Mouse (Mus musculus): ENCODE data around the gene Ube2v1. TPM values are rescaled to one million over a fixed set of nuclear protein-coding genes. Genes with fewer than 3 reads are reported as not detected.

The Ube2v1 gene
- polyA plus RNA-seq (2015; fragmentation: Nextera tagmentation; extraction: Ambion mirVana): 310 and 311 TPM in 2 replicates

DNA sequence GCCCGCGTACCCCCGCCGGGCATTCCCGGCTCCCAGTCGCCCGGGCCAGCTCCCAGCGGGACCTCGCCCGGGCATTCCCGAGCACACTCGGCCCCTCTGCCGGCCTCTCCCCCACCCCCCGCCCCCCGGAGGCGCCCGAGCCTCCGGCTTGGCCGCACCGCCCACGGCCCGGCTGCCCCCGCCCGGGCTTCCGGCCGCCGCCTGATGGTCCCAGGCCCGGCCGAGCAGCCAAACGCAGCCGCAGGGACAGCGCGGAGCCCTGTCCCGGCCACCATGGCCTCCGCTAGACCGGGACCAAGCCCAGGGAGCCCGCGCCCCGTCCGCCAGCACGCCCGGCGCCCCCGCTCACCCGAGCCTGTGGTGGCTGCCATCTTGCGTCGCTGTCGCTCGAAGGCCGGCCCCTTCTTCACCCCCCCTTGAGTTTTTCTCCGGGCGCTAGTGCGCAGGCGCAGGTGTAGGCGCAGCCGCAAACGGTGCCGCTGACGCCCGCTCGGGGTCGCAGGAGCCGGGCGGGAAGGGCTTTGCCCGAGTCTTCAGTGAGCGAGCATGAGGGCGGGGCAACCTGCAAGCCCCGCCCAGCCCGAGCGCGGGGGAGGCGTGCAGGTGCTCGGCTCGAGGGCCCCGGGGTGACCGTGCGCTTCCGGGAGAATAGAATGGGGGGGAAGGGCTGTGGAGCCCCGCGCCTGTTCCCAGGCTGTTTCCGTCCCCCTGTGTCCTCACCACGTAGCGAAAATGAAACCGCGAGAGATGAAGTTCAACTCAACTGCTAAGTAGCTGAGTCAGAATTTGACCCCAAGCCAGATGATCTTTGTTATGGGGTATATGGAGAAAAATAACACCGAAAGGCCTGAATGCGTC lies at the start of gene Ube2v1:
Gene Ube2v1, minus strand, starts transcription at position 505 of the 858 bp plus-strand sequence.
- peak; percentile 79 for ATAC-seq (ENCODE audit: low FRiP score)
- Histone ChIP-seq H3K9me3 (no peaks in the 10 kb centered on the region), H3K4me1 (replicated peaks) (peaks cover 65% of the 10 kb centered on the region), H3K4me2 (peak within 1 kb of the TSS; percentile 93), H3K27me3 (no peaks in the 10 kb centered on the region), H3K27ac (peak within 1 kb of the TSS; percentile 92), H3K9ac (peak within 1 kb of the TSS; percentile 90), H3K4me3 (peak within 1 kb of the TSS; percentile 87), H3K36me3 (peaks cover 16% of the 10 kb centered on the region)
- WGBS: under 1% methylated on average over 73 of the region's 87 CpGs

DNA sequence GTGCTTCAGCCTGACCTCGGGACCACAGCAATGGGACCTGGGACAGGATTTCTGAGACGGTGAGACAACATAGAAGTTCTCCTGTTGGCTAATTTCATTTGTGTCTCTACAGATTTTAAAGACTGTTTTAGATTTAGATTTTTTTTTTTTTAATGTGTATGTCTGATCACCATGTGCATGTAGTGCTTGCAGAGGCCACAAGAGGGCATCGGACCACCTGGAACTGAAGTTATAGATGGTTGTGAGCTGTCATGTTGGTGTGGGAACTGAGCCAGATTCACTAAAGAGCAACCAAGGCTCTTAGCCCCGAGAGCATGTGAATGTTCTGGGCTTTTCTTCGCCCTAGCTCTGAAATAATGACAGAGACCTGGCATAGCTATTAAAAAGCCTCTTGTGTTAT lies 48.8 kb upstream of the Ube2v1 start:
- 52% methylated on average over 5 of the region's 5 CpGs for WGBS

DNA sequence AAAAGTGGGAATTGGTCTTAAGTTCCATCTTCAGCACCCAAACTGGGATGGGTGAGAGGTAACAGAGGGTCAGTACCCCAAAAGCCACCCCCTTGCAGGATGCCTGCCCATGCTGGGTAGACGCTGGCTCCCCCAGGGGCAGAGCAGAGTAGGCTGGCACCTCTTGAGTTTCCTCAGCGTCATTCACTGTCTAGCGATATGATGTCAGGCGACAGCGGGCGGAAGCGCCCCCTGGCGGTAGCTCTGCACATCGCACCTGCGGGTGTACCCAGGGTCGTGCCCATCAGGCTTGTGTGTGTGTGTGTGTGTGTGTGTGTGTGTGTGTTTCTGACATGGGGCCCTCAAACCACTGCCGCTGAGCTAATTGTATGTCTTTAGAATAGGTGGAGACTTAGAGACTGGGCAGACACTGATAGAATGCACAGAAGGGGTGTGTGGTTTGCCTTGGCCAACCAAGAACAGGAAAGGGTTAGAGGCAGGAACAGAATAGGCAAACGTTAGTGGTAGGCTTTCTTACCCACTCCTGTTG lies 48.1 kb upstream of the Ube2v1 start:
- peak; percentile 59; the same call in 1 of the 2 replicates for ATAC-seq (ENCODE audit: low FRiP score)
- 4% methylated on average over 13 of the region's 13 CpGs for WGBS

More for the DNA sequence above, 48.8 kb upstream of the Ube2v1 start:
- H3K36me3 ChIP-seq: no peaks in the 10 kb centered on the region
- no peak overlapping the region for H3K4me3 ChIP-seq
- peaks cover 8% of the 10 kb centered on the region; the same call in 1 of the 2 replicates for H3K27me3 ChIP-seq
- no peak overlapping the region for H3K4me2 ChIP-seq
- H3K9ac ChIP-seq: no peak overlapping the region
- no peaks in the 10 kb centered on the region for H3K9me3 ChIP-seq
- H3K4me1 ChIP-seq (replicated peaks): no peaks in the 10 kb centered on the region
- no peak for ATAC-seq (ENCODE audit: low FRiP score)
- H3K27ac ChIP-seq: no peak overlapping the region

DNA sequence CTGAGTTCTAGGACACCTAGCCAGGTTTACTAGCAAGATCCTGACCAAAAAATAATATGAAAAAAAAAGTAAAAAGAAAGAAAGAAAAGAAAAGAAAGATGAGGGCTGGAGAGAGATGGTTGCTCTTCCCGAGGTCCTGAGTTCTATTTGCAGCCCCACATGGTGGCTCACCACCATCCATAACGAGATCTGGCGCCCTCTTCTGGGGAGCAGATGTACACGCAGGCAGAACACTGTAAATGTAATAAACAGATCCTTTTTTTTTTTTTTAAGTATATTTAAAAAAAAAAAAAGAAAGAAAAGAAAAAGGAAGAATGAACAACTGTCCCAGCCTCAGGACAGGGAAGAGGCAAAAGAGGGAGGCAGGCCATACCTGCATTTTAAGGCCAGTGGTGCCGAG lies 46.7 kb upstream of the Ube2v1 start:
- Histone ChIP-seq H3K9ac (no peak overlapping the region), H3K36me3 (no peaks in the 10 kb centered on the region), H3K4me3 (no peak overlapping the region), H3K9me3 (no peaks in the 10 kb centered on the region), H3K27me3 (no peaks in the 10 kb centered on the region), H3K4me2 (no peak overlapping the region), H3K27ac (no peak overlapping the region), H3K4me1 (replicated peaks) (no peaks in the 10 kb centered on the region)
- 50% methylated on average over 5 of the region's 5 CpGs for WGBS
- no peak for ATAC-seq (ENCODE audit: low FRiP score)

More for the DNA sequence above, 48.1 kb upstream of the Ube2v1 start:
- H3K36me3 ChIP-seq: no peaks in the 10 kb centered on the region
- H3K27ac ChIP-seq: no peak overlapping the region
- H3K9me3 ChIP-seq: no peaks in the 10 kb centered on the region
- peaks cover 4% of the 10 kb centered on the region; the same call in 1 of the 2 replicates for H3K27me3 ChIP-seq
- no peak overlapping the region for H3K4me3 ChIP-seq
- no peaks in the 10 kb centered on the region for H3K4me1 ChIP-seq (replicated peaks)
- H3K4me2 ChIP-seq: no peak overlapping the region
- no peak overlapping the region for H3K9ac ChIP-seq

DNA sequence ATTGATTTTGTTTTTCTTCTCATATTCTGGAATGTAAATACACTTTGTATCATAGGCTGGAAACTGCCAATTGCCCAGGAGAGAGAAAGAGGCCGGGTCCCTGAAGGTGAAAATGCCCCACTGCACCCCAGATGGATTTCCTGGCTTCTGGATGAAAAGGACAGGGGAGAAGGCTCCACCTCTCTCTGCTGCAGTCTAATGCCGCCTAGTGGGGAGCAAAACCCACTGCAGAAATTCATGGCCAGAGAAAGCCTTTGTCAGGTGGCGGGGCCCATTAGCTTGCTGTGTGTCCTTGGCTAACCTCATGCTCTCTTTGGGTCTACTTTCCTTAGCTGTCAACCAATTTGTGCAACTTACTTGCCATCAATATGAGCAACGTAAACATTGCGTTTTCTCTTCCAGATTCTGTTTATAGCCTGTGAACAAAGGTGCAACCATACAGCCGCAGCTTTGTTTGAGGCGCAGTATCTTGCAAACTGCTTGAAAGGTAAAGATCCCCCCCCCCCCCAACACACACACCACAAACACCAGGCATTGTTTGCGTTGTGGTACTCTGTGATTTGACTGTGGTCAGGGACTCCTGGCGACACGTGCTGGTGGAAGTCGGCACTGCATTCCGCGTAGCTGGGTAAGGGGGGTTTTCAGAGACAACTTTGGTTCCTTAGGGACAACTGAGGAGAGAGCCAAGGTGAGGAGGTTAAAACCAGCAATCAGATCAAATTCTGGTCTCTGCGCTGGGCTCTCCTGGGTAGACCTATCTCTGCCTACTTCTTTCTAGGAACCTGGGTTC lies 43.4 kb upstream of the Ube2v1 start:
- Histone ChIP-seq H3K4me3 (no peak overlapping the region), H3K27me3 (no peaks in the 10 kb centered on the region), H3K9ac (no peak overlapping the region), H3K27ac (no peak overlapping the region), H3K4me2 (no peak overlapping the region), H3K4me1 (replicated peaks) (peaks cover 6% of the 10 kb centered on the region), H3K36me3 (no peaks in the 10 kb centered on the region), H3K9me3 (no peaks in the 10 kb centered on the region)
- WGBS: 42% methylated on average over 14 of the region's 14 CpGs
- ATAC-seq (ENCODE audit: low FRiP score): no peak

DNA sequence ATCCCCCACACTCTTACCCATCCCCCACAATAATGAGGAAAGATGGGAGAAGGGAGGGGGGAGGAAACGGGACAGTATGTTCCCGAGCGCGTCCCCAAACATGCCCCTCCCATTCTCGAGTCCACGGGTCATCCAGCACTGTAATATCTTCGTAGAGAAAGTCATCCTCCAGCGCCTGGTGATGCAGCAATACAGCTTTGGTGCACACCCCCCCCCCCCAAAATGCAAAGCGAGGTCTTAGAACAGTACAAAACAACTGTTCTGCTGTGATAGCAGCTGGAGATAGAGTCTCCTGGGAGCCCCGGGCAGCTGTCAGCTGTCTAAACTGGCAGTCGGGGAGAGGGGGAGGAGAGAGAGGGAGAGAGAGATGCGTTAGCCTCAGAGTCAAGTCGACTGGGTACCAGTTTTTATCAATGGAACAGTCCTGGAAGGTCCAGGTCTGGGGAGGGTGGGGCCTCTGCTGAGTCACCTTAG lies 40.4 kb upstream of the Ube2v1 start:
- H3K4me2 ChIP-seq: peak overlapping the region; percentile 34
- H3K36me3 ChIP-seq: no peaks in the 10 kb centered on the region
- no peaks in the 10 kb centered on the region for H3K9me3 ChIP-seq
- peak; percentile 57; the same call in 1 of the 2 replicates for ATAC-seq (ENCODE audit: low FRiP score)
- H3K27ac ChIP-seq: no peak overlapping the region
- no peak overlapping the region for H3K9ac ChIP-seq
- WGBS: 18% methylated on average over 13 of the region's 13 CpGs
- H3K4me3 ChIP-seq: no peak overlapping the region
- no peaks in the 10 kb centered on the region for H3K27me3 ChIP-seq
- peaks cover 6% of the 10 kb centered on the region for H3K4me1 ChIP-seq (replicated peaks)

DNA sequence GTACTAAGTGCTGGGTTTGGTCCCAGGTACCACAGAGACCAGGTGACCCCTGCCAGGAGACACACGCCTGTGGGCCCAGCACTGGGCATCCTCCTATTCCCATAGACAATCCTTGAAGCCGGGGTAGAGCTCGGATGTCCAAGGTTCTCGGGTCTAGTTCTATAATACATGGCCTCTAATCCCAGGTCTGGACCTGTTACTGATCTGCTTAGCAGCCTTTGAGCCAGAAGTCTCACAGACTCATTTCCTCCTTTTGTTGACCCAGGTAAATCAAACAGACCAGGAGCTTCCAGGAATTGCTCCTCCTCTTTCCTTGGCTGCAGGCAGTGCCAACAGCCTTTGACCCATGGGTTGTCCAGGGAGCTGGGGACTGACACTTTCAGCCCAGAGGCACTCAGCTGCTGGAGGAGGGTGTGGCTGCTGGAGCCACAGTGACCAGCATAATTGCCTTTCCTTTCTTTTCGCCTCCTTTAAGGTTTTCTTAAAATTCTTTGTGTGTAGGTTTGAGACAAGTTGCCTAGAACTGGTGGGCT lies 39.3 kb upstream of the Ube2v1 start:
- 85% methylated on average over 5 of the region's 5 CpGs for WGBS
- no peak overlapping the region for H3K4me2 ChIP-seq
- H3K4me1 ChIP-seq (replicated peaks): peaks cover 6% of the 10 kb centered on the region
- H3K27me3 ChIP-seq: no peaks in the 10 kb centered on the region
- H3K9ac ChIP-seq: no peak overlapping the region
- no peak overlapping the region for H3K4me3 ChIP-seq
- H3K9me3 ChIP-seq: no peaks in the 10 kb centered on the region
- no peak for ATAC-seq (ENCODE audit: low FRiP score)
- no peaks in the 10 kb centered on the region for H3K36me3 ChIP-seq
- H3K27ac ChIP-seq: no peak overlapping the region

DNA sequence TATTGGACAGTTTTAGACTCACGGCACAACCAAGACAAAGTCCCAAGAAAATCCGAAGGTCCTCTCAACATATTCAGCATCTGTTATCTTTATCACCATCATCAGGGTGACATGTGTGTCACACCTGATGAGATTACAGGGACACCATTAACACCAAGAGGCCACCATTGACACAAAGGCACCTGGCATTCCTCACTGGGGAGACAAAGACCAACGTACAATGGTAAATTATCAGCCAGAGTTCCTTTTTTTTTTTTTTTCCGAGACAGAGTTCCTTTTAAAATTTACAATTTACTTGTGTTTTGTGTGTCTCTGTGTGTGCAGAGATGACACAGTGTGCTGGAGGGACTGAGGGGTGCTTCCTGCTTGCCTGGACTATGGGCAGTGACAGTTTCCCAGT lies 37.5 kb upstream of the Ube2v1 start:
- ATAC-seq (ENCODE audit: low FRiP score): no peak
- no peak overlapping the region for H3K4me2 ChIP-seq
- WGBS: 83% methylated on average over 4 of the region's 4 CpGs

DNA sequence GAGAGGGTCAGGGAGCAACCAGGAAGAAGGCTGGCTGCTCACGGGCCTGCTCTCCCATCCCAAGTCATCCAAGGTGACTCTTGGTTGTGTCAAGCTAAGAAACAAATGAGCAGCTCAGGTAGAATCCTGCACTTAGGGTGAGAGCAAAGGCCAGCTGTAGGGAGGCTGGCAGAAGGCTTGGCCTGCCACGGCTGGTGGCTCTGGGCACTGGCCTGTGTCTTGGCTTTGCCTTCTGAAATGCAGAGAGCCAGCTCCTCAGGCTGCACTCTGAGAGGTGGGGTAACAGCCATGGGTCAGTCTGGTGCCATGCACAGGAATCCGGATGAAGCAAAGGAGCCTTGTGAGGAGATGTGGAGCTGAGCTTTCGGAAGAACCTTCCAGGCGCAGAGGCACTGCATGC lies 36.5 kb upstream of the Ube2v1 start:
- Histone ChIP-seq H3K27ac (no peak overlapping the region), H3K4me1 (replicated peaks) (peaks cover 6% of the 10 kb centered on the region), H3K36me3 (no peaks in the 10 kb centered on the region), H3K4me2 (no peak overlapping the region), H3K4me3 (no peak overlapping the region), H3K9ac (0 out of 2 replicates have a peak overlapping the region, but pooled peaks have one; percentile 24), H3K27me3 (0 out of 2 replicates have a peak, but pooled peaks cover under 1% of the 10 kb centered on the region), H3K9me3 (no peaks in the 10 kb centered on the region)
- WGBS: 91% methylated on average over 5 of the region's 5 CpGs
- no peak for ATAC-seq (ENCODE audit: low FRiP score)

More for the DNA sequence above, 37.5 kb upstream of the Ube2v1 start:
- no peak overlapping the region for H3K27ac ChIP-seq
- H3K36me3 ChIP-seq: no peaks in the 10 kb centered on the region
- no peak overlapping the region for H3K4me3 ChIP-seq
- peaks cover 6% of the 10 kb centered on the region for H3K4me1 ChIP-seq (replicated peaks)
- H3K9me3 ChIP-seq: no peaks in the 10 kb centered on the region
- no peaks in the 10 kb centered on the region for H3K27me3 ChIP-seq
- H3K9ac ChIP-seq: no peak overlapping the region

DNA sequence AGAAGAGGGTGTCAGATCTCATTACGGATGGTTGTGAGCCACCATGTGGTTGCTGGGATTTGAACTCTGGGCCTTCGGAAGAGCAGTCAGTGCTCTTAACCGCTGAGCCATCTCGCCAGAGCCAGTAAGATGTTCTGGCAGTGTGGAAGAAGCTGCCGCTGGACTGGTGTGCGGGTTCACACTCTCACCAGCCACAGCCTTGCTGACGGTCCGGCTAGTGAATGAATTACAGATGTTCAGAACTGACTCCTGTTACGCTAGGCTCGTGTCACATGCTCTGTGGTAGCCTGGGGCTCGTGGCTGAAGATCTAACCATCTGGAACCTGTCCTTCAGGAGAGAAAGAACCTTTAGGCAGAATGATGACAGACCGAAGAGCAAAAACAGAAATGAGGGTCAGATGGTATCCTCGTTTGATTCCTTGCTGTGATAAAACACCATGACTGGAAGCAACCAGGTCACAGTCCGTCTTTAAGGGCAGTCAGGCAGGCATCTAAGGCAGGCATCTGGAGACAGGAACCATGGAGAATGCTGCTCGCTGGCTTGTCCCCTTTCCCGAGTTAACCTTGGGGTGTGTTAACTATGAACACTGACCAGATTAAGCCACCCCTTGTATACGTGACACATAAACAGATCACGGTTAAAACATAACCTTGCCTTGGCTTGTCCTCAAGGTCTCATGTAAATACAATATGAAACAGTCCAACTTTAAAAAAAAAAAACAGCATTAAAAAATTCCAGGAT lies 34.2 kb upstream of the Ube2v1 start:
- Histone ChIP-seq H3K9ac (no peak overlapping the region), H3K4me1 (replicated peaks) (peaks cover 7% of the 10 kb centered on the region), H3K27ac (no peak overlapping the region), H3K36me3 (no peaks in the 10 kb centered on the region), H3K9me3 (no peaks in the 10 kb centered on the region), H3K4me3 (no peak overlapping the region), H3K4me2 (no peak overlapping the region), H3K27me3 (peaks cover 15% of the 10 kb centered on the region; the same call in 1 of the 2 replicates)
- ATAC-seq (ENCODE audit: low FRiP score): no peak
- WGBS: 86% methylated on average over 18 of the region's 18 CpGs

DNA sequence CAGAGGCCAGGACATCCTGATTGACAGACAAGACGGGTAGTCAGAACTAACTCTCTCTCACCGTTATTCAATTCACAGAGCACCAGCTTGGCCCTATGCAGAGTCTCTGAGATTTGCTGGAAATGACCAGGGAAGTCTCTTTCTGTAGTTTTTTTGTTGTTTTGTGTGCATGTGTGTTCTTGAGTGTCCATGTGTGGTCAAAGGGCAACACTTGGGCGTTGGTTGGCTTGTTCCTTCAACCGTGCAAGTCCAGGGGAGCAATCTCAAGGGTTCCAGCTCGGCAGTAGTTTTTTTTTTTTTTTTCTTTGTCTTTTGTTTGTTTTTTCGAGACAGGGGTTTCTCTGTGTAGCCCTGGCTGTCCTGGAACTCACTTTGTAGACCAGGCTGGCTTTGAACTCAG lies 30.8 kb upstream of the Ube2v1 start:
- peaks cover 15% of the 10 kb centered on the region; the same call in 1 of the 2 replicates for H3K27me3 ChIP-seq
- H3K9ac ChIP-seq: no peak overlapping the region
- no peaks in the 10 kb centered on the region for H3K9me3 ChIP-seq
- no peak for ATAC-seq (ENCODE audit: low FRiP score)
- no peaks in the 10 kb centered on the region for H3K36me3 ChIP-seq
- H3K4me2 ChIP-seq: 0 out of 2 replicates have a peak overlapping the region, but pooled peaks have one; percentile 92
- no peak overlapping the region for H3K27ac ChIP-seq
- peaks cover 40% of the 10 kb centered on the region for H3K4me1 ChIP-seq (replicated peaks)
- 53% methylated on average over 6 of the region's 6 CpGs for WGBS
- H3K4me3 ChIP-seq: no peak overlapping the region

All from hindbrain, embryonic 13.5 days (tissue).